Mouse (Mus musculus) kidney, adult 2 months (tissue): ENCODE measurements around the gene Ecm2.

Source experiments
- CTCF ChIP-seq: fragments of 200-500 bp; conservative IDR thresholded peaks from 2 replicates; pipeline ENCODE4 v1.5.1; 2011; ENCODE audit warnings: low read depth, mild to moderate bottlenecking, control low read depth, low read length, moderate library complexity, mixed read lengths; ENCODE audit not compliant: insufficient read depth, insufficient read length
- POLR2A ChIP-seq: fragments of 200-500 bp; IDR thresholded peaks from one replicate; pipeline ENCODE4 v1.6.1; 2011; ENCODE audit warnings: low read depth, low read length, control low read depth

DNA sequence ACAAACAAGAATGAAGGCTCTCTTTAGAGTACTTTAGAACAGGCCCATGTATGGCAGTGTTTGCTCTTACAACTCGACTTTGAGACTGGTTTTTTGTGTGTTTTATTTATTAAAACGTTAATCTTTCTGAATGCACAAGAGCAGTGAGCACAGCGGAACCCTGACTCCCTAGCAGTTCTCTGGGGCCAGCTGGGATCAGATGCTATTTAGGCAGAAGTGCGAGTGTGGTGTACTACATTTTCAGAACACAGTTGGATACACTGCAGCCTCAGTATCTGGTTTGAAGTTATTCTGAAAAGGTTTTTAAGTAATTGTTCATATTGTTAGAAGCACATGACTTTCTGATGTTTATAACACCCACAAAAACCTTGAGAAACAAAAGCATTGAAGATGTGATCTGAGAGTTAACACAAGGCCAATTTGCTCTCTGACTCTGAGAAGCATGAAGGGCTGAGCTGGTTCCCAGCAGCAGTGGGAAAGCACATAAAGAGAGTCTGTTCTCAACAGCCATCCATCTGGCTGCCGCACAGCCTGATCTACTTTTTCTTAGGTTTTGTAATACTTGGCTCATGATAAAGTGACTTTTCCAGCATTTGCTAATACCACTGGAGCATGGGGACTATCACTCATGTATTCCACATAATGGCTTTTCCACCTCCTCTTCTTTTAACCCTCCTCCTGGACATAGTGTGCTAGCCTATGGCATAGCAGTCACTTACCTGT lies 43.8 kb upstream of the Ecm2 start:
- TF ChIP-seq CTCF (no peak), POLR2A (no peak)
